Mouse (Mus musculus) A20 (cell line): ENCODE data around the gene Mrps34.

Experiments
- DNase-seq: peaks from one replicate; pipeline ENCODE4 v3.0.0-alpha.2; 2011; ENCODE audit warnings: low read depth, low spot score

Mrps34 gene

DNA sequence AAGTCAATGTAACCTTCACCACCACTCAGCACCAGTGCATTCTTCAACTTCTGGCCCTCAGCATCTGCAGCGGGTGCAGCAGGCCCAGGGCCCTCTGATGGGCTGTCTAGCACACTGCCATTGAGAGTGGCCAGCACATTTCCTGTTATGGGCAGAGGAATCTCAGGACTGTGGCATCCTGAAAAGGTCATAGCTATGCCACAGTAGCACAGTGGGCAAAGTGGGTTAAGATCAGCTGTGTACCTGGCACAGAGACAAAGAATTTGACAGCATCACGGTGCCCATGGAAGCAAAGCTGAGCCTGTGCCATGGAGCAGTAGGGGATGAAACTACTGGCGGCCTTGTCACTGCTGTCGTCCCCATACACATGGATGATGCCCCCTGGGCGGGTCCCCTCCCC lies 4.2 kb downstream of the Mrps34 start:
- no peak for DNase-seq

DNA sequence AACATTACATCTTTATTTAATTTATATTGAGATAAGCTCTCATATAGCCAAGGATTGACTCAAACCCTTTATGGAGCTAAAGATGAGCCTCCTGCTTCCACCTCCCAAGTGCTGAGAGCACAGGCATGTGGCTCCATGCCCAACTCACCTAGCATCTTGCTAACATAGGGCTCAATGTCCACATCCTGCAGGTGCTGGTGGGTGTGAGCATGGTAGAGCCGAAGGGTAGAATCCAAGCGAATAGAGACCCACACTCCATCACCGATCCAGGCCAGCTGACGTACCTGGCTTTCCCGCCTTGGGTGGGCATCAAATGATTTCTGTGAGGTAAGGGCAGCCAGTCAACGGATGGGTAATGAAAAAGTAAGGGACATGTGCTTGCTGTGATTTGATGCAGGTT lies 5.1 kb downstream of the Mrps34 start:
- no peak for DNase-seq

DNA sequence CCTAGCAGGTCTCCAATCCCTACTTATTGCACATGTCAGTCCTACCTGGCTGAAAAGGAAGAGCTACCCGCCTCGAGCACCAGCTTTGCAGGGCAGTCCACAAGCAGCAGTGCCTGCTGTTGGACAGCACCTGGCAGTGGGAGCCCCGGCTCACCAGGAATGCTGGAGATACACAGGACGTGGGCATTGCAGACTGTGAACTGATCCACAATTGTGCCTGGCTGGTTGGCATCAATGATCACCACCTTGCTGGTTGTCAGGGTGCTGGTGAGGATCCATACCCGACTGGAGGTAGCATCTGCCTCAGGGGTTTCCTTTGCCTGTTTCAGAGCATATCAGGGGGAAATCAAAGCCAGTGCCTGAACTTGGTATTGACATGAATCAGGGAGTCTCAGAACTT lies 7.2 kb downstream of the Mrps34 start:
- no peak for DNase-seq

DNA sequence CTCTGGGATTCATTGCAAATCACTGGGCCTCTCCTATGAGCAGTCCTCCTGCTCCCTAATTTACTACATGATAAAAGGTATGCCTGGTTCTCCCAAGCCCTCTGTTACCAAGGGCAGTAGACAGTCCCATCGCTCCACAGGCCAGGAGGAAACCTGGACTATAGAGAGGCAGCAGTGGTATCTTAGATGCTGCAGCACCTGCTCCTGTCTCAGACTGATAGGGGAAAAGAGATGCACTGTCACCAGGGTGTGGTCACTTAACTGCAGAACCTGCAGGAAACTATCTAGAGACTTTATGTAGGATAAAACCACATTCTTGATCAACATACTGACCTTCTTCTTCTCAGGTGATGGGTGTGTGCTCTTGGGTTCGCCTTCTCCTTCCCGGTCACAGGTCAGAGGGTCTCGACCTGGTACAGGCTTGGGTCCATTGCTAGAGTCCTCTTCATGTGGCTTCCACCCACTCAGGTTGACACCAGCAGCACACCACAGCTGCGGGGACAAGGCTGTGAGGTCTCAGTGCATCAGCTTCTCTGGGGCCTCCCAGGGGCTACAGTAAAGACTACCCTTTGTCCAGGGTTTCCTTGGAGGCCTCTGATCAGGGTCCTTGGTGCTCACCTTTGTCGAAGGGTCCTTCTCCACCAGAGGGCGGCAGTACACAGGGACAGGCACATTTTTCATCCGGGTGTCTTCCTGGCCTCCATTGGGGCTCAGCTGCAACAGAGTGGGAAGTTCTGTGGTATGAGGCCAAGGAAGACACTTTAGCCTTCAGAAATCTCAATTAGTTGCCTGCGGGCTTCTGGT lies 8.0 kb downstream of the Mrps34 start:
- peak; percentile 33 for DNase-seq

DNA sequence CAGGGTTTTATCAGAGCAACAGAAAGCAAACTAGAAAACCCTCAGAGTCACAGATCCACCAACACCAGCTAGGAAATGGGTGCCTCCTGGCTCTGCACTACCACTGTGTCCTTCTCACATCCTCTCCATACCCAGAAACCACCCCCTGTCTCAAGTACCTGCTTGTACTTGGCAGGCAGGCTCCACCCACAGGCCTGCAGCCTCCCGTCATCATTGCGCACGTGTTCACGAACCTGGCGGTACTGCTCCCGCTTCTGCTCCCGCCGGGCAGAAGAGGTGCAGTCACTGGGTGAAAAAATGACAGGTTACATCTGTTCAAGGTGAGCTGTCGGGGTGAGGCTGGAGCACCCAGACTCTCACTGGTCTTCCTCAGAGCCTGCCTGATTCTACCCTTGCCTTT lies 8.9 kb downstream of the Mrps34 start:
- no peak for DNase-seq

DNA sequence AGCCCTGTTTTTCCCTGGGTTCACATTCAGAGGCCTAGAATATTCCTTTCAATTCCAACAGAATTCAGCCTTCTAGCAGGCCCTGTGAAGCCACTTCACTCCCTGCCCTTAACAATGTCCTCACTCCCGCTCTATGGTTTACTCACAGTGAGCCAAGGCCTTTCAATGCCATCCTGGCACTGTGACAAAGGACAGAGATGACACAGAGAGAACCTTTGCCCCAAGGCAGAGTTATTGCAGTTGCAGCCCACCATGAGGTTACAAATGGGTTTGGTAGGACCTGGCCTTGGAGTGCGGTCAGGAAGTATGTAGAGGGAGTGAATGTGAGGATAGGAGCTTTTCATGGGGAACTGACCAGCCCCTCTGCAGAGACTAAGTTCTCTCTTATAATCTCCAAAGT lies 12.7 kb downstream of the Mrps34 start:
- DNase-seq = no peak

DNA sequence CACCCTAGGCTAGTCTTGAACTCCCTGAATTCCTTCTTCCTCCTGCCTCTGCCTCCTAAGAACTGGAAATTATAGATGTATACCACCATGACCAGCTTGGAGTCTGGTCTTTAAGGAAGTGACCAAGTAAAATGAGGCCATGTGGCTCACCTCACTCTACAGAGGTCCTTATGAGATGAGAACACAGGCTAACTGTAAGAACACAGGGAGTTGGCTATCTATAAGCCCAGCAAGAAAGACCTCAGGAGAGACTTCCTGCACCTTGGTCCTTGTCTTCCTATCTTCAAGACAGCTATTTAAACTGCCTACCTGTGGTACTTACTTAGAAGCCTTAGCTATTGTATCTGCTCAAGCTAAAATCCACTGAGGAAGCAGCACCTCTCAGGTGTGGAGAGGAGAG lies 19.1 kb downstream of the Mrps34 start:
- no peak for DNase-seq

DNA sequence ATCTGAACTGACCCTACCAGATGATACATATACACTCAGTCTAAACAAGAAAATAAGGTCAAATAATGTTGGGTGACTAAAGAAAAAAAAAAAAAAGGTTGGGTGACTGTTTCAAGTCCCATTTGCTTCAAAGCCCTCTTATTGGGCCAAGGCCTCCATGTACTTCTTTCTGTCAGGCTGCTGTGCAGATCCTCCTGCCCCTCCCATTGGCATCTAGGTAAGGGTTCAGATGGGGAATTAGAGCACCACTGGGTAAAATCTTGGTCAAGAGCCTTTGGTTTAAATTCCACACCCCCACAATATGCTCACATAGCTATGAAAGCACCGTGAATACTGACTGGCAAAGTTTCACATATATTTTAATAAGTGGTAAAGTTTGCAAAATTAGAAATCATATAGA lies 28.3 kb downstream of the Mrps34 start:
- no peak for DNase-seq

DNA sequence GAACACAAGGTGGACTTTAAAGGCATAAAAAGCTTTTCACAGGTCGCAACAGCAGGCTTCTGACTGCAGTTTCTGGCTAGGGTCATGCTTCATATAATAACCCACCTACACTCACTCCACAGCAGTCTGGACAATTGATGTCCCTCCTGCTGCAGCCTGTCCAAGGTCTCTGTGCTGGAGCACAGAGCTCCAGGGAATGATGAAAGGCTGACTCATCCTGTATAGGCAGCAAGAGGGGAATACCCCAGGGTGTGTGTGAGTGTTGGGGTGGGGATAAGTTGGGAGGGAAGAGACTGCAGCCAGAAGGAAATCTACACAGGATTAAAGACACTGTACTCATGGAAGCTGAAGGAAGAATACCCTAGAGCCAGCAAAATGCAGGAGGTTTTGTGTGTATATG lies 34.6 kb downstream of the Mrps34 start:
- no peak for DNase-seq

DNA sequence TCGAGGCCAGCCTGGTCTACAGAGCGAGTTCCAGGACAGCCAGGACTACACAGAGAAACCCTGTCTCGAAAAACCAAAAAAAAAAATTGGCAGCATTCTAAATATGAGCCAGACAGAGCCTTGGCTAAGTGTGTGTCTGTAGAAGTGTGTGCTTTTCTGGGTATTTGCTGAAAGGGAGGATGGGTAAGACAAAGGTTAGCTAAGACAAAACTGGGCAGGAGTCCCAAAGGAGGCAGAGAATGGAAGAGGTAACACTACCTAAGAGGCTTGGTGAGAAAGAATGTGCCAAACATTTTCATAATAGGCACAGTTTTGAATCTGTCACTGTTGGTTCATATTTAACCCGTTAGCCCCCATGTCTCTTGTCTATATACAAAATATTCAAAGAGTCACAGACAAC lies 37.5 kb downstream of the Mrps34 start:
- DNase-seq = no peak

DNA sequence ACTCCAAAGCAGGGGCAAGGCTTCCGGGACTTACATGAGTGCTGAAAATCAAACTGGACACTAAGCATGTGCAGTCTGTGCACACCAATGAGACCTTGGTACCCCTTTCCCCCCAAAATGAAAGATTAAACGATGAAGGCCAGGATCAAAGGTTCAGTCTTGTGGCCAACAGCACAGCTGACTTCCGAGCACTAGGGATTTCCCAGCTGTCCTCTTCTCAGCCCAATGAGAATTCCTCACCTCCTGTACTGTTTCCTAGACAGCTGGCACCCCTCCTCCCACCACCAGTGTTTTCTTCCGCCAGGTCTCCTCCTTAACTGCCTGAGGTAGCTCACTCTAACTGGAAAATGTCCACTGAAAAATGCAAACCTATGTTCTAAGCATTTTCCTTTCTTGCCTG lies 38.2 kb downstream of the Mrps34 start:
- no peak for DNase-seq

DNA sequence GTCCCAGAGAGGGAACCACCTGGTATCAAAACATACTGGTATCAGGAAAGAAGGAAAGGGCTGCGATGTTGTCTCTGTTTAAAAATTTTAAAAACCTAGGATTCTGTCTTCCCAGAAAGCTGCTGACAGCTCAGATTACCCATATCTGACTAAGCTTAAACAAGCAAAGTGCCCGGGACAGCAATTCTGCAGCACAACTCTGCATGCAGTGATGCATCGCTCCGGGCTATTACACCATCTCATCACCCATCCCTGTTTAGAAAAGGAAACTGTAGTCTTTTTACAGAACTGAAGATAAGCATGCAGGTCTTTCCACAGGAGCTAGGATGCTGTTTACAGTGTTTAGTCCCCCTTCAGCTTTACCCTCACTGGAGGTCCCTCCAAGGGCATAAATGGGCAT lies 40.0 kb downstream of the Mrps34 start:
- no peak for DNase-seq

DNA sequence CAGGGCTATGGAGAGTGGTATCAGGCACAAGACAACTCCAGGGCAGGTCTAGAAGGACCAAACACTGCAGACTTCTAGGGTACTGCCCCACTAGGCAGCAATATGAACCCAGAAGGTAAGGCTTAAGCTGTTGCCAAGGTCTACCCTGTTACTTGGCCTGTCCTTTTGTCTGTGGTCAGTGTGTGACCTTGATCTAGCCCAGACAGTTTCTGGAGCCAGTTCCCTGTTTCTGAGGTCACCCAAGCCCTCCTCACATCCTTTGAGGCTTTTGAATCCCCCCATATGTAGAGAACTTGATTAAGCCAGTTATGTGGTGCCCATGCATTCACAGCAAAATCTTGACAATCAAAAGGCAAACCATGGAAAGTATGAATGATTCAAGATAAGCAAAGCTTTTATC lies 40.8 kb downstream of the Mrps34 start:
- DNase-seq = no peak

DNA sequence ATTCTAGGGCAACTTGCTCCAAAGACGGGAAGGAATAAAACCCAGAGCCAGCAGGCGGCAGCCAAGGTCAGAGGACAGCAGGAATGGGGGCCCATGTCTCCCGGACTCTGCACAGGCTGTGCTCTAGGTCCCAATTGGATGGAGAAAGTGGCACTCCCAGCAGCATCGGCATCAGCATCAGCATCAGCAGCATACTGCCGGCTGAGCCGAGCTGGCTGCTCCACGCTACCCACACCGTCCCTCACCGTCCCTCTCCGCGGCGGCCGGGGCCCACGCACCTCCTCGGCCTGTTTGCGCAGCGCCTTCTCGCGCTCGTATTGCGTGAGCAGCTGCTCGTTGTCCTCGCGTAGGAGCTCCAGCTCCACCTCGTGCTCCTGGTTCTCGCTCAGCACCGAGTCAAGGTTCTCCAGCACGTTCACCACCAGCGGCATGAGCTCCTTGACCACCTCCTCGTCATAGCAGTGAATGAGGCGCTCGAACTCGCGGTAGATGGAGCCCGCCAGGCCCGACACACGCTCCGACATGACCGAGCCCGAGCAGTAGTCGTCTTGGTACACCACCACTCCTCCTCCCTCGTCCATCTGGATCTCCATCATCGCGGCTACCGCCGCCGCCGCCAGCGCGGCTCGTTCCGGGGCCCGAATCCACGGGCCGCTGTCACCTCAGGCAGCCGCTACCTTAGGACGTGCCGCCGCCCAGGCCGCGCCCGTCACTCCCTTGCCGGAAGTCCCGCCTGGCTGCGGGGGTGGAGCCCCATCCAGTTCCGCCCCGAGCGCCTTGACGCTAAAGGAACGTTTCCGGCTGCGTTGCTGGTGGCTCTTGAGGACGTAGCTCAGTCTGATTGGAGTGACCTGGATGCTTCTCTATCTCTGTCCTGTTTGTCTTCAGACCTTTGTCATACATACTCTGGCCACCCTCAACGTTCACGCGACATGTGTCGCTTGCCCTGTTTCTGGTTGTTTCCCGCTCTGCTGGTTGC lies 41.6 kb downstream of the Mrps34 start, which contains the start of gene Mapk8ip3:
Gene Mapk8ip3 (minus strand): TSS at position 719 of the 979 bp plus-strand sequence.
- DNase-seq = peak; percentile 97

DNA sequence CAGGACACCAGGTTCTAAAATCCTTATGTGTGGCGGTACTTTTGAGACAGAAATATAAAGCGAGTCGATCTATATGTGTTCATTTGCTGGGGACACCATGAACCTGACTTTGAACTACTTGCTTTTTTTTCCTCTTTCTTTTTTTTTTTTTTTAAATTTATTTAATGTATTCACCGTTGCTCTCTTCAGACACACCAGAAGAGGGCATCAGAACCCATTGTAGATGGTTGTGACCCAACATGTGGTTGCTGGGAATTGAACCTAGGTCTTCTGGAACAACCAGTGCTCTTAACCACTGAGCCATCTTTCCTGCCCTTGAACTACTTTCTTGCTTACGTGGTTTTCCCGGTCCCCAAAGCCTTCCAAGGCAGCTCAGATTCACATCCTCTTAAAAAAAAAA lies 42.4 kb downstream of the Mrps34 start:
- no peak for DNase-seq

DNA sequence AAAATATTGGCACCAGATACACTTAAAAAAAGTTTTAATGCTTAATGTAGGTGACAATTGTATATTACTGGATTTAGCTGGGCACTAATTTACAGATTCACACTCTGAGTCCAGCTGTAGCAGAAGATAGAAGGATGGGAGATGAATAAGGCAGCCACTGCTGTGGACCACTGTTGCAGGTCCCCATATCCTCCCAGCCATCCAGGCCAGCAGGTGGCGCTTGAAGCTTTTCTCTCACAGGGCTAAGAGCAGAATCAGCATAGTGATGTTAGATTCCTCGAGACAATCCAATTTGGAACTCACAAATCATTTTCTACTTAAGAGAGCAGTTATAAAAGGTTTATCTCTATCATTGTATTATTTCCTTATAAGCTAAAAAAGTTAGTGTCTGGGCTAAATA lies 47.5 kb downstream of the Mrps34 start:
- peak; percentile 53 for DNase-seq

DNA sequence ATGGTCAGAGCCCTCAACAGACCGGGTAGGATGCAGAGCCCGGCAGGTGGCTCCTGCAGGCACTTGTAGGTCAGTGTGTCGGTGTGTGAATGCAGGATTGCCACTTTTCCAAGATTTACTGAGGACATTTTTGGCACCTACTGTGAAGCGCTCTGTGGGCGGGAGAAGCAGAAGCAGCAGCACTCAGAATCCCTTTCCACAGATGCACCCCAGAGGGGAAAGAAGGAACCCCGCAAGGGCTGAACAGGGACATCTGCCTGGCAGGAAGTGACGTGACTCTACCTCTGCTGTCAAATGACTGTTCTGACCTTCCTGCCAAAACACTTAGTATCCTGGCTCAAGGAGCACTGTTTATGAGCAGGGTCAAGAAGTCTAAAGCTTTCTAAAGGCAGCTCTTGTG lies 48.1 kb downstream of the Mrps34 start:
- peak; percentile 47 for DNase-seq

DNA sequence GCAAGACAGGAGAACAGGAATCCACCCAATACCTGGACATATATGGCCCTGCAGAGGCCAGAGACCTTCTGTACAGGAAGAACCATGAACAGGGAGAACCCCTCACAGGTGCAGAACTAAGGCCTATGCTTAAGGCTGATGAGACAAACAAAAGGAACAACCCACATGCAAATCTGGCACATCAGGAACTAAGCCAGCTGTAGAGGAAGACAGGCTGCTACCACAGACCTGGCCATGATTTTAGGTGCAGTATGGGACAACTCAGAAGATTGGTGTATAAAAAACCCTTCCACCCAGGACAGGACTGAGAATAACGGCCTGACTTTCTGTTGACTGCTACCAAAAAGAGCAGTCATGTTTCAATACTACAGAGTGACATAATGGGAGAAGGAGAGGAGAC lies 48.7 kb downstream of the Mrps34 start:
- DNase-seq = peak; percentile 79
